Mouse (Mus musculus): Measurements from ENCODE around the gene Hectd1. TPM values are rescaled to one million over a fixed set of nuclear protein-coding genes. Genes with fewer than 3 reads are reported as not detected.

Hectd1 gene
- total RNA-seq, 2 experiments from 2014 or later, result 58.2 to 83.8 TPM

GRCm38 (mm10) chr12:51706673-51707235 is 122.6 kb downstream of the Hectd1 start:
- no peak for ATAC-seq (replicated peaks; ENCODE audit: poor library complexity)

DNA sequence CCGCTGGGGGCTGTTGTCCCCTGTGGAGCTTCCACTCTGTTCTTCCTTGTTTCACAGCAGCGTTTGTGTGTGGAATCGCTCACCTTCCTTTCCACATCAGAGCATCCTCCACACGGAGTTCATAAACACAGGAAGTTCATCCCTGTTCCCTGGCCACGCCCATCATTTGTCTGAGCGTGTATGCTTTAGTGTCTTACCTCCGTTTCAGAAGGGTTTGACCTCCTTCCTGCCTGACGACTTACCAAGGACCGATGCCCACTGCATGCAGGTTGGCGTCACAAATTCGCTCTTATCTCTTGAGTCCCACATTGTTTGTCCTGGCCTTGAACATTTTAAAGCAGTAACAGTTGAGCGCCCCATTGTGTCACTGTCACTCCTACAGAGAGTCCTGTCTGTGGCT is 123.6 kb downstream of the Hectd1 start:
- peak; percentile 26; the same call in 1 of the 2 replicates for ATAC-seq (replicated peaks; ENCODE audit: poor library complexity)

GRCm38 (mm10) chr12:51704572-51704971 is 124.8 kb downstream of the Hectd1 start:
- ATAC-seq (replicated peaks; ENCODE audit: poor library complexity), result no peak

DNA sequence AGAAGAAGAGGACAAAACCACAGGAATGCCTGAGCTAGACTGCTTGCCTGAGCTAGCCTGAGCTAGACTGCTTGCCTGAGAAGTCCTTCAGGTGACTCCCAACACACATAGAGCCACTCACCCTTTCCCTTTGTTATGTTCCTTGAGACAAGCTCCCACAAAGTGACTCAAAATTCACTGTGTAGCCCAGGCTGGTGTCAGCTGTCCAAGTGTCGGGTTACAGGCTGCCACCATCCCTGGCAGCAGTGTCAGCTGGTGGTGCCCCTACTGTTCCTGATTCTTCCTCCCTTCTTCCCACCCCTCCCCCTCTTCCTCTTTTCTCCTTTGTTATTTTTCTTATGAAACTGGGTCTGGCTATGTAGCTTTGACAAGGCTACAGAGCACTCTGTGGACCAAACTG is 125.5 kb downstream of the Hectd1 start:
- peak; percentile 76 for ATAC-seq (replicated peaks; ENCODE audit: poor library complexity)

GRCm38 (mm10) chr12:51701723-51702122 is 127.6 kb downstream of the Hectd1 start:
- no peak for ATAC-seq (replicated peaks; ENCODE audit: poor library complexity)

- peak; percentile 93 for ATAC-seq (replicated peaks; ENCODE audit: poor library complexity)
Measured at GRCm38 (mm10) chr12:51699623-51700393, 129.5 kb downstream of the Hectd1 start.

DNA sequence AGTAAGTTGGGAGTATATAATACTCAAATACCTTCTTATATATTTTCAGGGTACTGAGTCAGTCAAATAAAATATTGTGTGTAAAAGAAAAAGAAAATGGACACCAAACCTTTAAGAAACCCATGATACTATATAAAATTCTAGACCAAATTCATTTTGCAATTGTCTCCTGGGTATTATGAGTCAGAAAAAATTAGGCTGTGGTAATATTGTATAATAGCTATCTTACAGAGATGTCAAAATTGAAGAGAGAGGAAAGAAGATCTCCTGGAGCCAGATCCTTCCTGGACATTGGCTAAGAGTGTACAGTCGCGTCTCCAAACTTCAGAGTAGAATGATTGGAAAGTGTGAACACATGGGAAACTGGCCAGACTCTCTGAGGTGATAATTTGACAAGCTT is 133.2 kb downstream of the Hectd1 start:
- ATAC-seq (replicated peaks; ENCODE audit: poor library complexity), result no peak

DNA sequence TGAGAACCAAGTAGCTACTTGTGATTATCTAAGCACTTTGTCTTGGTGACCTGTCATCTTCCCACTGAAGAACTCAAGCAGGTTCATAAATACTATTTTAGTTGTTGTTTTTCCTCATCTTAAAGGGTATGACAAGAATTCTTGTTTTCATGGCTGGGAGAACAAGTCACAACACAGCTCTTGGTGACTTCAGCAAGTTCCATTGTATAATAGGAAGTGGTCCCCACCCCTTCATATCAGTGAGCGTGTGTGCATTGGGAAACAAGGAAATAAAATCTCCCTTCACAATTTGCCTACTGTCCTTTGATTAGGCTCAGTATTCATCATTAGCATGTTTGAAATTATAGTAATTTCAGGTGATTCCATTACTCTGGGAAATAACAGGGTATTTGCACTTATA is 134.4 kb downstream of the Hectd1 start:
- ATAC-seq (replicated peaks; ENCODE audit: poor library complexity), result no peak

GRCm38 (mm10) chr12:51694096-51694495 is 135.2 kb downstream of the Hectd1 start:
- ATAC-seq (replicated peaks; ENCODE audit: poor library complexity), result no peak

Other genes with a start within 250 kb of the Hectd1 start
- gene Coch, start 236.2 kb downstream of the Hectd1 start, total RNA-seq (2015), result not detected in 2 replicates
- not detected in 2 replicates for gene Coch, start 236.2 kb downstream of the Hectd1 start, total RNA-seq (2017)
- 35.4 and 40.2 TPM in 2 replicates for gene Ap4s1, start 138.5 kb downstream of the Hectd1 start, total RNA-seq (2015)
- gene Ap4s1, start 138.5 kb downstream of the Hectd1 start, total RNA-seq (2017), result 20.9 and 23.8 TPM in 2 replicates
- gene Strn3, start 137.6 kb downstream of the Hectd1 start, total RNA-seq (2015), result 34.8 and 36.5 TPM in 2 replicates
- 47.9 and 69.3 TPM in 2 replicates for gene Strn3, start 137.6 kb downstream of the Hectd1 start, total RNA-seq (2017)
- 27.8 and 43.7 TPM in 2 replicates for gene Heatr5a, start 141.8 kb upstream of the Hectd1 start, total RNA-seq (2015)
- gene Heatr5a, start 141.8 kb upstream of the Hectd1 start, total RNA-seq (2017), result 21.2 and 30.0 TPM in 2 replicates
- gene Dtd2, start 177.0 kb upstream of the Hectd1 start, total RNA-seq (2015), result 15.8 and 18.6 TPM in 2 replicates
- gene Dtd2, start 177.0 kb upstream of the Hectd1 start, total RNA-seq (2017), result 15.8 and 16.2 TPM in 2 replicates
- gene Gpr33, start 198.5 kb upstream of the Hectd1 start, total RNA-seq (2015), result not detected in 2 replicates
- gene Gpr33, start 198.5 kb upstream of the Hectd1 start, total RNA-seq (2017), result not detected in 2 replicates